Mouse (Mus musculus): ENCODE measurements around the gene Olfr11. TPM values are rescaled to one million over a fixed set of nuclear protein-coding genes. Genes with fewer than 3 reads are reported as not detected.

Gene Olfr11
- not detected in 2 replicates for polyA plus RNA-seq (2012; rRNA removed)

DNA sequence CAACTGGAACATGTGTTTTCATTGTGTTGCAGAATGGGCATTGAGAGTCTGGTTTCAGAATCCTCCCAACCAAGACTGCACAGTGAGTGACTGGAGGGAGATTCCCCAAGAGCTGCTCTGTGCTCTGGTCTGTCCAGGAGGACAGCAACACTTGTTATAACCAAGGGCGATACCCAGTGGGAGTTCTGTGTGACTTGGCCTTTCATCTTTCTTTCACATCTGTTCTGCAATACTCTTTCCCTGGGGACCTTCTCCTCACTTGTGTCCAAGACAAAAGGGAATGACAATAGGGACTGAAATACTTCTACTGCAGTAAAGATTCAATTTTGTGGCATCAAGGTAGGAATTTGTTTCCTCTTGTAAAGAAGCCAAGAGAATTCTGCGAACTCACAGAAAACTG lies at the start of gene Olfr11:
Olfr11 (minus strand) TSS at position 101 of the 400 bp plus-strand sequence.
- no peak for DNase-seq (ENCODE audit: low read depth)

- DNase-seq (ENCODE audit: low read depth), result no peak
These were observed 35.0 kb upstream of the Olfr11 start, which contains the start of gene Olfr1360 for GRCm38 (mm10) chr13:21677305-21677704. Olfr1360 (minus strand) TSS chr13:21677405.

- no peak for DNase-seq (ENCODE audit: low read depth)
These were observed 21.0 kb upstream of the Olfr11 start, which contains the start of gene Olfr1361 for GRCm38 (mm10) chr13:21663286-21663685. Olfr1361 (minus strand) TSS chr13:21663386.

DNA sequence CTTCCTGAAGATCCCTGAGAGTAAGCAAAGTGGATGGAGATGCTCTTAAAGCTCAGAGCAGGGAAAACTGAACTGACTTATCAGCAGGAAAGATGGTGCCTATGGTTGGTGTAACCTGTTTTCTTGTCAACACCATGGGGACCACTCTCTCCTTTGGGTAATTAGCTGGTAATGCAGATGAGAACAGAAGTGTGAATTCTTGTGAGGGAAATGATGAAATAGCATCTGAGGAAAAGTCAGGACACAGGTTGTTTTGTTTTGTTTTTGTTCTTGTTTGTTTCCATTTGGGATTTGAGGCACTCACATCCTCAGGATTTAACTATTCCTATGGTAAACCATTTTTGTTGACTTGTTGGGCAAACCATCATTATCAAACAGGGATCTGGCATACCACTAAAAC lies 28.4 kb downstream of the Olfr11 start, which contains the start of gene Olfr1362:
Olfr1362 (minus strand) TSS at position 101 of the 400 bp plus-strand sequence.
- DNase-seq (ENCODE audit: low read depth), result no peak

GRCm38 (mm10) chr13:21591618-21592017 lies 50.7 kb downstream of the Olfr11 start:
- DNase-seq (ENCODE audit: low read depth), result no peak

Other genes with a start within 250 kb of the Olfr11 start
- gene Zkscan3, start 239.8 kb downstream of the Olfr11 start, polyA plus RNA-seq (2012; rRNA removed), result 24.0 and 29.1 TPM in 2 replicates
- gene Pgbd1, start 201.5 kb downstream of the Olfr11 start, polyA plus RNA-seq (2012; rRNA removed), result 0.81 and 1.2 TPM in 2 replicates
- gene Zscan26, start 188.8 kb downstream of the Olfr11 start, polyA plus RNA-seq (2012; rRNA removed), result 22.6 and 23.8 TPM in 2 replicates
- gene Nkapl, start 174.0 kb downstream of the Olfr11 start, polyA plus RNA-seq (2012; rRNA removed), result 0.74 and 0.86 TPM in 2 replicates
- 1.7 and 2.0 TPM in 2 replicates for gene Zkscan4, start 163.6 kb downstream of the Olfr11 start, polyA plus RNA-seq (2012; rRNA removed)
- gene Gm10065, start 163.1 kb downstream of the Olfr11 start, polyA plus RNA-seq (2012; rRNA removed), result 0.76 TPM in 1 of 2 replicates, not detected in the other
- 0.27 and 0.50 TPM in 2 replicates for gene AK157302, start 147.3 kb downstream of the Olfr11 start, polyA plus RNA-seq (2012; rRNA removed)
- gene Gm11273, start 141.1 kb downstream of the Olfr11 start, polyA plus RNA-seq (2012; rRNA removed), result 12.7 and 15.5 TPM in 2 replicates
- gene Zkscan8, start 111.4 kb downstream of the Olfr11 start, polyA plus RNA-seq (2012; rRNA removed), result 6.2 and 6.3 TPM in 2 replicates
- not detected in 2 replicates for gene Olfr1366, start 99.7 kb downstream of the Olfr11 start, polyA plus RNA-seq (2012; rRNA removed)
- gene Olfr1535, start 82.6 kb downstream of the Olfr11 start, polyA plus RNA-seq (2012; rRNA removed), result not detected in 2 replicates
- gene Olfr1364, start 60.8 kb downstream of the Olfr11 start, polyA plus RNA-seq (2012; rRNA removed), result not detected in 2 replicates
- gene Olfr1362, start 28.5 kb downstream of the Olfr11 start, polyA plus RNA-seq (2012; rRNA removed), result not detected in 2 replicates
- gene Olfr1361, start 20.9 kb upstream of the Olfr11 start, polyA plus RNA-seq (2012; rRNA removed), result not detected in 2 replicates
- not detected in 2 replicates for gene Olfr1360, start 34.9 kb upstream of the Olfr11 start, polyA plus RNA-seq (2012; rRNA removed)
- not detected in 2 replicates for gene Olfr1359, start 55.6 kb upstream of the Olfr11 start, polyA plus RNA-seq (2012; rRNA removed)
- gene Hist1h2bl, start 73.6 kb upstream of the Olfr11 start, polyA plus RNA-seq (2012; rRNA removed), result 1.8 TPM in 1 of 2 replicates, not detected in the other
- 3.0 and 4.3 TPM in 2 replicates for gene Hist1h2ai, start 73.9 kb upstream of the Olfr11 start, polyA plus RNA-seq (2012; rRNA removed)
- 4.0 and 12.7 TPM in 2 replicates for gene Hist1h3h, start 75.1 kb upstream of the Olfr11 start, polyA plus RNA-seq (2012; rRNA removed)
- 0.65 TPM in 1 of 2 replicates, not detected in the other for gene Hist1h2bm, start 79.5 kb upstream of the Olfr11 start, polyA plus RNA-seq (2012; rRNA removed)
- gene Hist1h4j, start 92.5 kb upstream of the Olfr11 start, polyA plus RNA-seq (2012; rRNA removed), result 0.97 and 1.7 TPM in 2 replicates
- gene Hist1h4k, start 108.0 kb upstream of the Olfr11 start, polyA plus RNA-seq (2012; rRNA removed), result 3.7 and 10.4 TPM in 2 replicates
- gene Hist1h2ak, start 111.3 kb upstream of the Olfr11 start, polyA plus RNA-seq (2012; rRNA removed), result 1.1 and 1.3 TPM in 2 replicates
- 0.98 and 1.1 TPM in 2 replicates for gene Hist1h2bn, start 111.6 kb upstream of the Olfr11 start, polyA plus RNA-seq (2012; rRNA removed)
- gene Hist1h1b, start 138.1 kb upstream of the Olfr11 start, polyA plus RNA-seq (2012; rRNA removed), result 0.43 TPM in 2 replicates
- 5.2 and 5.7 TPM in 2 replicates for gene Hist1h3i, start 140.9 kb upstream of the Olfr11 start, polyA plus RNA-seq (2012; rRNA removed)
- gene Hist1h2an, start 144.7 kb upstream of the Olfr11 start, polyA plus RNA-seq (2012; rRNA removed), result 1.4 and 2.6 TPM in 2 replicates
- 1.3 and 4.4 TPM in 2 replicates for gene Hist1h2bp, start 144.9 kb upstream of the Olfr11 start, polyA plus RNA-seq (2012; rRNA removed)
- 6.5 and 38.5 TPM in 2 replicates for gene Hist1h2bq, start 167.7 kb upstream of the Olfr11 start, polyA plus RNA-seq (2012; rRNA removed)
- gene Hist1h2ao, start 167.9 kb upstream of the Olfr11 start, polyA plus RNA-seq (2012; rRNA removed), result not detected in 2 replicates
- not detected in 2 replicates for gene Hist1h4m, start 169.2 kb upstream of the Olfr11 start, polyA plus RNA-seq (2012; rRNA removed)
- gene Hist1h4n, start 189.7 kb upstream of the Olfr11 start, polyA plus RNA-seq (2012; rRNA removed), result 14.4 and 25.0 TPM in 2 replicates
- gene Hist1h2ap, start 191.0 kb upstream of the Olfr11 start, polyA plus RNA-seq (2012; rRNA removed), result 16.8 and 17.6 TPM in 2 replicates
- 4.6 and 35.6 TPM in 2 replicates for gene Hist1h2br, start 191.2 kb upstream of the Olfr11 start, polyA plus RNA-seq (2012; rRNA removed)

All from gonadal fat pad, adult 2 months (tissue).